Mouse (Mus musculus) T-helper 2 cell (primary cell): ENCODE measurements around the gene Trhr2.

Experiments used
- in situ Hi-C: fragments of 300-600 bp; cut with MboI, MseI; formaldehyde crosslinking; loops from one replicate; pipeline ENCODE4 v1.15.1; 2025; ENCODE audit warnings: high pct_unique_total_duplicates

Trhr2 gene

DNA sequence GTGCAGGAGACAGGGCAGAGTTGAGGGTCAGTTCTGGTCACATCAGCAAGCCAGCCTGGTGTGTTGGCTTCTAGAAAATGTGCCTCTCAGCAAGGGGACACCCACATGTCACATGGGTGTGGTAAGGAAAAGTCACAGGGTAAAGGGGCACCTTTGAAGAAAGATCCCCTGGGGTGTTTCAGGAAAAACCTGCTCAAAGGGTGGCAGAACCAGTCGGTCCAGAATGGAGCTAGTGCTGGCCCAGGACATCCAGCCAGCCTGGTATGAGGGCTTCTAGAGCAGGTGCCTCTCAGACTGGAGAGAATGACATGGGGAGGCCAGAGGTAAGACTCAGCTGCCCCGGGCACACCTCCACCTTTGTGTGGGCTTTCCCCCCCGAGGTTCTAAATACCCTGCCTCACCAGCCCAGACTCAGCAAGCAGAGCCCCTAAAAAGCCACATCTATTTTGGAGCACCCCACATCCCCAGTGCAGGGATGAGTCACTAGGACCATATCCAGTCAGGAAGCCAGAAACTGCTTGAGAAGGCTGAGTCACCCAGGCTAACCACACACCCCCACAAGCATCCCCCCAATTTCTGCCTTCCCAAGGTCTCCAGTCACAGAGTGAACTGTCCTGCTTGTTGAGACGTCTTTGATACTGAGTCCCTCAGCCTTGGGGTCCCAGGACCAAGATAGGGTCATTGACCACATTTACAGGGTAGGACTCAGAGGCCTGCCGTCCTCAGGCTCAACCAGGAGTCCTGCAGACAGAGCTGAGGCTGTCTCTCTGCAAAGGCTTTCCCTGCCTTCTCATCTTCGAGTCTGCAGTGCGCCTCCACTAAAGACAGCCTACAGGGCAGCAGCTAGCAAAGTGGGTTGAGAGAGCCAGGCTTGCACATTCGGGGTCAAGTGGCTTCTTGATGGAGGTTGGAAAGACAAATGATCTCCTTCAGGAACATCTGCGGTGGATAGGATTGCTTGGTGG lies 4.6 kb downstream of the Trhr2 start:
- in situ Hi-C loops, result loop anchor here (10.0 kb wide), 1 partner anchor 181 kb away; no protein-coding TSS in a partner anchor

DNA sequence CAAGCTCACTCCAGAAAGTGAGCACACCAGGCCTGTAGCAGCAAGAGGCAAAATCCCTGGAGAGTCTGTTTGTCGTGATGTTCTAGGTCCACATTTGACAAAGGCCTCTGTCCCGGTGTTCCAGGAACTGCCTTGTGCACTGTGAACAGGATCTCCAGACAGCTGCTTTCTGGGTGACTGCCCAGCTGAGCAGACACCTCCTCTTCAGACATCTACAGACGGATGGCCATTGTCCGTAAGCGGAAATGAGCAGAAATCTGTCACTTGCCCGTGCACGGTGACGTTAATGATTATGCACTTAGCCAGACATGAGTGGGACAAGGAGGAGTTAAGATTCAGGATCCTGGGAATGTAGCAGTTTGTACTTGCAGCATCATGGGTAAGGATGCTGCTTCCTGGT lies 6.4 kb downstream of the Trhr2 start:
- in situ Hi-C loops, result loop anchor here (10.0 kb wide), 1 partner anchor 179 kb away; no protein-coding TSS in a partner anchor

- in situ Hi-C loops, result loop anchor here (10.0 kb wide), 1 partner anchor 176 kb away; no protein-coding TSS in a partner anchor
Observed at GRCm38 (mm10) chr8:122350309-122351089, 10.0 kb downstream of the Trhr2 start.

DNA sequence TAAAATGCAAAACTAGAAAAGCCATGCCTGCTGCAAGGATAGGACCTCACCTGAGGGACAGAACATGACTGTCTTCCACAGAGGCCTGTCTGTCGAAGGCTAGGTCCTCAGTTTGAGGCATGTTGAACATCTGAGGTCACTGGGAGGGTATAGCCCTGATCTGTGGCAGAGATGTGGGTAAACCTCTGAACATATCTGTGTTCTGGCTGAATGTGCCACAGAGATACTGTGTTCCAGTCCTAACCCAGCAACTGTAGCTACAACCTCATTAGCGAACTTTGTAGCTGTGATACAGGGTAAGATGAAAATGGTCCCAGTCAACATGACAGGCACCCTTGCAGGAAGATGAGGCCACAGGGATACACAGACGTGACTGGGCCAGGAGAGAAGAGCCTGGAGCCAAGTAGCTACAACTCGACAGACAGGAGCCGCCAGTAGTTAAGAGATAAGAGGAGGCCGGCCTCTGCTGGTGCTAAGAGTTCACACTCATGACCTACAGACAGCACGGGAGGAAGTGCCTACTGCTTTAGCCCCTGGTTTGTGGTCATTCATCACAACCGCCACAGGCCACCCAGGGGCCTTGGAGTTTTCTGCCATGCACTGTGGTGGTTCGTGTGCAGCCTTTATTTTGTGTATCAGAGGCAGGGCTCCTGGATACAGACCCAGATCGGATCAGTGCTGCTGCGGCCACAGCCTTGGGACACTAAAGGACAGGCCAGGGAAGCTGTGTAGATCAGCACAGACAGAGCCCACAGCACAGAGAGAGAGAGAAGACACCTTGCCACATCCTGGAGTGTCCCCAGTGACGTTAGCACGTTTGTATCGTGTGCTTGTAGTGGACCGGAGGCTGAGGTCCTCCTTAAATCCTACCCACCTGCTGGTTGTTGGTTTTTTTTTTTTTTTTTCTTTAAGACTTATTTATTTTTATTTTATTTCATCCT lies 10.9 kb downstream of the Trhr2 start:
- in situ Hi-C loops, result loop anchor here (10.0 kb wide), 1 partner anchor 175 kb away; no protein-coding TSS in a partner anchor

- in situ Hi-C loops, result no loop called here
Observed at GRCm38 (mm10) chr8:122347811-122348552, 12.6 kb downstream of the Trhr2 start.

GRCm38 (mm10) chr8:122345181-122346095 lies 15.1 kb downstream of the Trhr2 start:
- in situ Hi-C loops, result no loop called here

DNA sequence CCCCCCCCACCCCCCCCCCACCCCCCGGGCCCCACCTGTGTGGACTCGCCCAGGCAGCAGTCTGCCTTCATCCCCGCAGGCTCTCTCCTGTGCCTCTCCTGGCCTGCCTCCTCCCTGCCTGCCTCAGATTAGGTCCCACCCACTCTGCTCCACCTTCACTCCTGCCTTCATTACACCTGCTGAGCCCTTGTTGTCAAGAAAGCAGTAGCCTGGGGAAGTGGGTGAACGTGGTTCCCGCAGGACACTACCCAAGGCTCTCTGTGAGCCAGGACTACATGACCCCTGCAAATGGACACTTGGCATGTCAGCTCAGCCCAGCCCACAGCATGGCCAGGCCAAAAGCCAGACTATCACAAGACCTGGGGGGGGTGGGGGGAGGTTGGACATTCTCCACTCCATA lies 16.3 kb downstream of the Trhr2 start:
- in situ Hi-C loops, result no loop called here

DNA sequence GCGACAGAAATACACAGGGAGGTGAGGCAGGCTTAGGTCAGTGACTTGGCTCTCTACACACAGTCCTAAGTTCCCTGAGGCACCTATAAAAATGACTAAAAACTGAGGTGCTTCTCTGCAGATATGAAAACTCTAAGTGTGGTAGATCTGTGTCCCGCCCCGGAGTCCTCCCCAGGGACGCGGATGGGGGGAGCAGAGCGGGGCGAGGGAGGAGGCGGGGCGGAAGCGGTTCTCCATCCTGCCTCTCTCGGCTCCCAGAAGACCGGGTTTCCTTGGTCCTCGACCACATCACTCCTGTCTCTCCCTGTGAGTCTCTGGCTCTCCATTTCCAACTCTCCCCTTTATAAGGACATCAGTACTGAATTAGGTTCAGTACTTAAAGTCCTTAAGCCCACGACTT lies 16.8 kb downstream of the Trhr2 start:
- in situ Hi-C loops, result no loop called here

GRCm38 (mm10) chr8:122343341-122343740 lies 17.2 kb downstream of the Trhr2 start:
- in situ Hi-C loops, result no loop called here

GRCm38 (mm10) chr8:122342806-122343209 lies 17.7 kb downstream of the Trhr2 start:
- in situ Hi-C loops, result no loop called here

- in situ Hi-C loops, result no loop called here
Observed at GRCm38 (mm10) chr8:122342362-122342761, 18.2 kb downstream of the Trhr2 start.

DNA sequence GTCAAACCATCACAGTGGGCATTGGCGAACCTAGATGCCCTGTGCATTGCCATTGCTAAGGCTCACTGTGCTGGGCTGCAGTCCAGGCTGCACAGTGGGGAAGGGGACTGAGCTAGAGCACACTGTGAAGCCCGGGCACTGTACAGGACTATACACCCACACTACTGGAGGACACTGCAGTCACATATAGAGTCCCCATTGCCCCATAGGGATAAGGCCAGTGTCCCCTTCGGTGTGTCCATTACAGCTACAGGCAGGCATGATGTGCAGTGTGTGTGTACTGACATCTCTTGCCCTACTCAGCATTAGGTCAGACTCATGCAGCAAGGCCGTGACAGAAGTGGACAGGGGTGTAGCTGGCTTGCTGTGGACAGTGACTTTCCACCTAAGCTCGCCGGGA lies 18.8 kb downstream of the Trhr2 start:
- in situ Hi-C loops, result no loop called here

GRCm38 (mm10) chr8:122340761-122341160 lies 19.8 kb downstream of the Trhr2 start:
- in situ Hi-C loops, result no loop called here

GRCm38 (mm10) chr8:122338852-122339251 lies 21.7 kb downstream of the Trhr2 start:
- in situ Hi-C loops, result no loop called here

DNA sequence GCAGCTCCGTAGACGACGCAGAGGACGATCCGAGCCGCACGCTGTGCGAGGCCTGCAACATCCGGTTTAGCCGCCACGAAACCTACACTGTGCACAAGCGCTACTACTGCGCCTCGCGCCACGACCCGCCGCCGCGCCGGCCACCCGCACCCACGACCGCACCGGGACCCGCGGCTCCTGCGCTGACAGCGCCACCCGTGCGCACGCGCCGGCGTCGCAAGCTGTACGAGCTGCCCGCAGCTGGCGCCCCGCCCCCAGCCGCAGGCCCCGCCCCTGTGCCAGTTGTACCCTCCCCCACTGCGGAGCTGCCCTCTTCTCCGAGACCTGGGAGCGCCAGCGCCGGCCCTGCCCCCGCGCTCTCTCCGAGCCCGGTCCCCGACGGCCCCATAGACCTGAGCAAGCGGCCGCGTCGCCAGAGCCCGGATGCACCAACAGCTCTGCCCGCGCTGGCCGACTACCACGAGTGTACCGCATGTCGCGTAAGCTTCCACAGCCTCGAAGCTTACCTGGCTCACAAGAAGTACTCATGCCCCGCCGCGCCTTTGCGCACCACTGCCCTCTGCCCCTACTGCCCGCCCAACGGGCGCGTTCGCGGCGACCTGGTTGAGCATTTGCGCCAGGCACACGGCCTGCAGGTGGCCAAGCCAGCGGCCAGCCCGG lies 24.2 kb downstream of the Trhr2 start:
- in situ Hi-C loops, result no loop called here

DNA sequence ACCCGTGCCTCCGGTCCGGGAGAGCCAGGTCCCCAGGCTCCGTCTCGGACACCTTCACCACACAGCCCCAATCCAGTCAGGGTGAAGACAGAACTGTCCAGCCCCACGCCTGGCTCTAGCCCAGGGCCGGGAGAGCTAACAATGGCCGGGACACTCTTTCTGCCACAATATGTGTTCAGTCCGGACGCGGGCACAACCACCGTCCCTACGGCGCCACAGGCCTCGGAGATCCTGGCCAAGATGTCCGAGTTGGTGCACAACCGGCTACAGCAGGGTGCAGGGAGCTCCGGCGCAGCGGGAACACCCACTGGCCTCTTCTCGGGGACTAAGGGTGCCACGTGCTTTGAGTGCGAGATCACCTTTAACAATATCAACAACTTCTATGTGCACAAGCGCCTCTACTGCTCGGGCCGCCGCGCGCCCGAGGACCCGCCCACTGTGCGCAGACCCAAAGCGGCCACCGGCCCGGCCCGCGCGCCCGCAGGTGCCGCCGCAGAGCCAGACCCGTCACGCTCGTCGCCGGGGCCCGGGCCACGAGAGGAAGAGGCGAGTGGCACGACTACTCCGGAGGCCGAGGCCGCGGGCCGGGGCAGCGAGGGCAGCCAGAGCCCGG lies 24.8 kb downstream of the Trhr2 start:
- in situ Hi-C loops, result no loop called here

- in situ Hi-C loops, result loop anchor here (5.0 kb wide), 1 partner anchor 63 kb away; no protein-coding TSS in a partner anchor
Observed at GRCm38 (mm10) chr8:122334791-122335490, 25.6 kb downstream of the Trhr2 start.

- in situ Hi-C loops, result loop anchor here (5.0 kb wide), 1 partner anchor 61 kb away; no protein-coding TSS in a partner anchor
Observed at GRCm38 (mm10) chr8:122333531-122333930, 27.0 kb downstream of the Trhr2 start.
